ENCODE assay signal across 24 mouse cellular contexts in genomic region chr3:59092702-59093101, GRCm38 (mm10). TPM values are rescaled to one million over a fixed set of nuclear protein-coding genes. Genes with fewer than 3 reads are reported as not detected.
DNase-seq lines count a peak whose midpoint lies in the region; ATAC-seq lines count a peak whose summit lies in the region.
"Had no signal": no experiment of that assay in that cellular context is flagged by ENCODE, and none has a peak within 500 bp of the region (broad histone marks: within the 10 kb centered on the region; RNA-seq: fewer than 3 reads in every experiment).

No protein-coding gene starts in this region.

- no peak overlapping the region for H3K9ac ChIP-seq in heart, embryonic 12.5 days
- H3K9ac ChIP-seq: embryonic facial prominence, embryonic 12.5 days; forebrain, embryonic 13.5 days; forebrain, embryonic 15.5 days; forebrain, postnatal 0 days had no signal

- H3K36me3 ChIP-seq in heart, embryonic 12.5 days, result 0 out of 2 replicates have a peak, but pooled peaks cover 6% of the 10 kb centered on the region
- H3K36me3 ChIP-seq in megakaryocyte, embryonic 14.5 days (replicated peaks; ENCODE audit: low read length), result peaks cover 98% of the 10 kb centered on the region
- H3K36me3 ChIP-seq: embryonic facial prominence, embryonic 10.5 days; embryonic facial prominence, embryonic 12.5 days; forebrain, embryonic 15.5 days; G1E had no signal

- no peaks in the 10 kb centered on the region for H3K27me3 ChIP-seq in heart, embryonic 12.5 days (replicated peaks)
- no peaks in the 10 kb centered on the region for H3K27me3 ChIP-seq in megakaryocyte, embryonic 14.5 days (replicated peaks)
- H3K27me3 ChIP-seq: CH12.LX; embryonic facial prominence, embryonic 12.5 days; forebrain, embryonic 13.5 days; forebrain, embryonic 15.5 days; Patski had no signal

- H3K4me3 ChIP-seq in heart, embryonic 12.5 days, result no peak overlapping the region
- peak overlapping the region; percentile 18 for H3K4me3 ChIP-seq in megakaryocyte, embryonic 14.5 days (replicated peaks)
- H3K4me3 ChIP-seq: embryonic facial prominence, embryonic 10.5 days; embryonic facial prominence, embryonic 12.5 days; forebrain, embryonic 13.5 days; forebrain, embryonic 15.5 days had no signal

- H3K4me2 ChIP-seq in heart, embryonic 12.5 days, result no peak overlapping the region
- H3K4me2 ChIP-seq: embryonic facial prominence, embryonic 12.5 days; forebrain, embryonic 13.5 days; forebrain, embryonic 15.5 days had no signal

- no peaks in the 10 kb centered on the region for H3K9me3 ChIP-seq in heart, embryonic 12.5 days (replicated peaks)
- no peaks in the 10 kb centered on the region for H3K9me3 ChIP-seq in megakaryocyte, embryonic 14.5 days
- H3K9me3 ChIP-seq: embryonic facial prominence, embryonic 10.5 days; embryonic facial prominence, embryonic 12.5 days; forebrain, embryonic 13.5 days; forebrain, embryonic 15.5 days; G1E had no signal

- 0 out of 2 replicates have a peak, but pooled peaks cover 4% of the 10 kb centered on the region for H3K4me1 ChIP-seq in heart, embryonic 12.5 days (replicated peaks)
- H3K4me1 ChIP-seq in megakaryocyte, embryonic 14.5 days, result peaks cover 73% of the 10 kb centered on the region
- H3K4me1 ChIP-seq: embryonic facial prominence, embryonic 10.5 days; embryonic facial prominence, embryonic 12.5 days; forebrain, embryonic 13.5 days; forebrain, embryonic 15.5 days had no signal

- no peak for ATAC-seq in heart, embryonic 12.5 days (ENCODE audit: insufficient number of reproducible peaks, low FRiP score)
- no peak for ATAC-seq in megakaryocyte, adult 5-6 weeks (ENCODE audit: poor library complexity, severe bottlenecking)
- ATAC-seq: activated CD4-positive, CD25-positive, alpha-beta regulatory T cell, adult 4 months; CD4-positive, CD25-positive, alpha-beta regulatory T cell, adult 4 months; forebrain, embryonic 13.5 days; forebrain, embryonic 15.5 days; forebrain, postnatal 0 days; Patski had no signal

- H3K27ac ChIP-seq in heart, embryonic 12.5 days (ENCODE audit: poor library complexity, severe bottlenecking), result no peak overlapping the region
- H3K27ac ChIP-seq: embryonic facial prominence, embryonic 10.5 days; embryonic facial prominence, embryonic 12.5 days; forebrain, embryonic 13.5 days; forebrain, embryonic 15.5 days had no signal

- WGBS in heart, embryonic 12.5 days, result 58% methylated on average over 11 of the region's 11 CpGs

- peak; percentile 28 for DNase-seq in adrenal gland, adult 2 months
- no peak for DNase-seq in adrenal gland, adult 18-20 months (ENCODE audit: low spot score in 2 of 2)
- peak; percentile 77 for DNase-seq in heart, adult 11 months
- DNase-seq: adrenal gland, postnatal 10 days; B cell, adult 2 months; cerebellum, adult 11-12 months; cerebellum, adult 2 months; cerebellum, adult 9-10 months; cerebellum, postnatal 10 days; cerebellum, postnatal 25 days; forebrain, postnatal 0 days had no signal

RNA-seq across cellular contexts. Expression of gene Gpr171, which starts 8.9 kb away (rescaled TPM):
- not detected for total RNA-seq in adrenal gland, adult 2 months (2021)
- polyA plus RNA-seq in adrenal gland, adult 2 months (2012; rRNA removed), result 0.07 TPM in 1 of 2 replicates, not detected in the other
- under 1 TPM; 0.40 to 0.64 TPM for total RNA-seq in adrenal gland, adult 18-20 months (2021)
- polyA plus RNA-seq in heart, embryonic 12.5 days (2016; fragmentation: Nextera tagmentation; extraction: Ambion mirVana), result 1.6 TPM in 2 replicates
- polyA plus RNA-seq in megakaryocyte, embryonic 14.5 days (2012; ENCODE audit: insufficient read depth, low replicate concordance), result 3.0 and 6.1 TPM in 2 replicates
- total RNA-seq in megakaryocyte, adult 5-6 weeks (2015), result 6.7 and 7.6 TPM in 2 replicates
- 8.3 and 9.0 TPM in 2 replicates for total RNA-seq in megakaryocyte, adult 5-6 weeks (2017)
- total RNA-seq: forebrain, postnatal 0 days had no signal
- polyA plus RNA-seq: cerebellum, adult 2 months; cortical plate, adult 2 months; G1E; Patski had no signal

Comparison
In these comparisons a context has a peak if more than half of its experiments do, and no peak if none do; other contexts are left out.
1. DNase-seq: peak in adrenal gland, adult 2 months (single experiment) and heart, adult 11 months (single experiment); none in adrenal gland, adult 18-20 months (0 of 2).
2. RNA of gene Gpr171, which starts 8.9 kb away (total RNA-seq): 6.7 to 9.0 TPM in megakaryocyte, adult 5-6 weeks; 0.40 to 0.64 TPM in adrenal gland, adult 18-20 months and not detected in adrenal gland, adult 2 months; every median in the first group is over 4 times any median in the second.